Mouse (Mus musculus) adrenal gland, adult (tissue): Measurements from ENCODE around the gene Scamp4.
"Not testable (repeated sequence)": the region's sequence is repeated elsewhere in the genome, so short reads cannot be mapped to it uniquely, and the experiment has no call there.

ENCODE experiments used
- DNase-seq, 2 experiments: peaks; one replicate each; pipeline ENCODE4 v3.0.0; 2022 to 2023; ENCODE audit warnings: low spot score in 1 of 2; ENCODE audit not compliant: inconsistent age in 2 of 2

Scamp4 gene

GRCm38 (mm10) chr10:80649910-80650309 is 47.2 kb downstream of the Scamp4 start:
- DNase-seq: not testable (repeated sequence)

- no peak for DNase-seq
These were observed 47.7 kb downstream of the Scamp4 start for GRCm38 (mm10) chr10:80650392-80650791.

- DNase-seq: peak; percentile 72 to 77
These were observed 50.6 kb downstream of the Scamp4 start for GRCm38 (mm10) chr10:80653156-80653720.

GRCm38 (mm10) chr10:80654866-80655265 is 52.2 kb downstream of the Scamp4 start:
- peak in 1 of 2 experiments; percentile 52 for DNase-seq

- DNase-seq: peak in 1 of 2 experiments; percentile 56
These were observed 52.9 kb downstream of the Scamp4 start for GRCm38 (mm10) chr10:80655406-80656129.

- peak; percentile 97 to 99 for DNase-seq
These were observed 53.6 kb downstream of the Scamp4 start for GRCm38 (mm10) chr10:80656130-80656862.

- DNase-seq: no peak
These were observed 54.4 kb downstream of the Scamp4 start, which contains the start of gene Btbd2 for GRCm38 (mm10) chr10:80656863-80657623. Gene Btbd2 (minus strand): TSS chr10:80657071.

GRCm38 (mm10) chr10:80658194-80658840 is 55.6 kb downstream of the Scamp4 start:
- no peak for DNase-seq

GRCm38 (mm10) chr10:80658841-80659202 is 56.1 kb downstream of the Scamp4 start:
- no peak for DNase-seq

- DNase-seq: peak; percentile 70 to 91
These were observed 56.5 kb downstream of the Scamp4 start for GRCm38 (mm10) chr10:80659213-80659612.

- peak in 1 of 2 experiments; percentile 71 for DNase-seq
These were observed 58.5 kb downstream of the Scamp4 start for GRCm38 (mm10) chr10:80661149-80661548.

GRCm38 (mm10) chr10:80663485-80664196 is 61.0 kb downstream of the Scamp4 start:
- peak; percentile 25 to 64 for DNase-seq

GRCm38 (mm10) chr10:80664197-80665015 is 61.7 kb downstream of the Scamp4 start:
- DNase-seq: peak; percentile 93 to 94

GRCm38 (mm10) chr10:80665016-80665380 is 62.3 kb downstream of the Scamp4 start:
- DNase-seq: peak; percentile 87 to 93
